Mouse (Mus musculus) c-Kit-positive CD71-positive TER-119-negative erythroid progenitor cells, embryonic 14.5 days (primary cell): ENCODE measurements around the gene Tmem229a.

ENCODE experiments used
- DNase-seq: peaks from one replicate; pipeline ENCODE4 v3.0.0-alpha.2; 2013; ENCODE audit warnings: low read depth

The Tmem229a gene

GRCm38 (mm10) chr6:24955946-24956585 is at the start of gene Tmem229a:
Gene Tmem229a, minus strand, starts transcription at chr6:24956297.
- DNase-seq, result no peak

GRCm38 (mm10) chr6:24993754-24994153 is 37.7 kb upstream of the Tmem229a start:
- DNase-seq, result no peak

- DNase-seq, result no peak
Measured at GRCm38 (mm10) chr6:24989836-24990235, 33.7 kb upstream of the Tmem229a start.

- no peak for DNase-seq
Measured at GRCm38 (mm10) chr6:24976176-24976575, 20.1 kb upstream of the Tmem229a start.

- DNase-seq, result no peak
Measured at GRCm38 (mm10) chr6:24968471-24969223, 12.6 kb upstream of the Tmem229a start.

- no peak for DNase-seq
Measured at GRCm38 (mm10) chr6:24967726-24968125, 11.6 kb upstream of the Tmem229a start.

GRCm38 (mm10) chr6:24966010-24966682 is 10.0 kb upstream of the Tmem229a start:
- DNase-seq, result no peak

- no peak for DNase-seq
Measured at GRCm38 (mm10) chr6:24963754-24964153, 7.7 kb upstream of the Tmem229a start.

GRCm38 (mm10) chr6:24956586-24956973 is 483 bp upstream of the Tmem229a start:
- DNase-seq, result no peak

GRCm38 (mm10) chr6:24955131-24955945 is 759 bp downstream of the Tmem229a start:
- no peak for DNase-seq

GRCm38 (mm10) chr6:24954126-24954525 is 2.0 kb downstream of the Tmem229a start:
- no peak for DNase-seq

- DNase-seq, result no peak
Measured at GRCm38 (mm10) chr6:24952341-24952740, 3.8 kb downstream of the Tmem229a start.

- no peak for DNase-seq
Measured at GRCm38 (mm10) chr6:24950669-24951068, 5.4 kb downstream of the Tmem229a start.

GRCm38 (mm10) chr6:24925076-24925785 is 30.9 kb downstream of the Tmem229a start:
- no peak for DNase-seq

- DNase-seq, result no peak
Measured at GRCm38 (mm10) chr6:24913591-24913990, 42.5 kb downstream of the Tmem229a start.

- no peak for DNase-seq
Measured at GRCm38 (mm10) chr6:24910728-24911105, 45.4 kb downstream of the Tmem229a start.

GRCm38 (mm10) chr6:24910016-24910727 is 45.9 kb downstream of the Tmem229a start:
- DNase-seq, result no peak

GRCm38 (mm10) chr6:24907824-24908223 is 48.3 kb downstream of the Tmem229a start:
- DNase-seq, result no peak

GRCm38 (mm10) chr6:24905101-24905500 is 51.0 kb downstream of the Tmem229a start:
- DNase-seq, result no peak
